Mouse (Mus musculus): ENCODE data around the gene Evpl.

The Evpl gene

DNA sequence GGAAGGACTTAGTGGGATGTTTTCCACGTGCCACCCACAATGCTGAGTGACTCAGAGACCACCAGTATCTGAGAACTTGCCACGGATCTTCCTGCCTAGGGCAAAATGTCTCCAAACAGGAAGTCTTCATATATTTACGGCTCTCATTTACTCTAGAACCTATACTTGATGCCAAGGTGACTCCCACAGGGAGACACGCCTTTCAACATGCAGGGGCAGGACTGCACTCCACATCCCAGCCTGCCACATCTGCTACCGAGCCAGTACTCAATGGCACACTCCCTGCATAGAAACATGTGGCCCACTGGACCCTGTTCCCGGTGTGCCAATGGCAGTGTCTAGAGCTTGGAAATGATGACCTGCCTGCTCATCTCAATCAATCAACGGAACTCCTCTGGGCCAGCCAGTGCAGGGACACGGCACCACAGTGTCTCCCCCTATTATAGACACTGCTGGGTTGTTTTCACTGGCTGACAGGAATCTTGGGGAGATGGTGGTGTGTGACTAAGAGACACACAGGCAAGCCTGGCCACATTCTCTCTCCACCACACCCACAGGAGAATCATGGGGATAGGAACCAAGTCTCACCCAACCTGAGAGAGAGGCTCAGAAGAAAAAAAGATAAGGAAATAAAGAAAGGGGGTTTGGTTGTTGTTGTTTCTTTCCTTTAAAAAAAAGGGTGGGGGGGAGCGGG lies 18.3 kb upstream of the Evpl start:
- DNase-seq (ENCODE audit: extremely low read depth, insufficient read length, low spot score), result peak; percentile 69

DNA sequence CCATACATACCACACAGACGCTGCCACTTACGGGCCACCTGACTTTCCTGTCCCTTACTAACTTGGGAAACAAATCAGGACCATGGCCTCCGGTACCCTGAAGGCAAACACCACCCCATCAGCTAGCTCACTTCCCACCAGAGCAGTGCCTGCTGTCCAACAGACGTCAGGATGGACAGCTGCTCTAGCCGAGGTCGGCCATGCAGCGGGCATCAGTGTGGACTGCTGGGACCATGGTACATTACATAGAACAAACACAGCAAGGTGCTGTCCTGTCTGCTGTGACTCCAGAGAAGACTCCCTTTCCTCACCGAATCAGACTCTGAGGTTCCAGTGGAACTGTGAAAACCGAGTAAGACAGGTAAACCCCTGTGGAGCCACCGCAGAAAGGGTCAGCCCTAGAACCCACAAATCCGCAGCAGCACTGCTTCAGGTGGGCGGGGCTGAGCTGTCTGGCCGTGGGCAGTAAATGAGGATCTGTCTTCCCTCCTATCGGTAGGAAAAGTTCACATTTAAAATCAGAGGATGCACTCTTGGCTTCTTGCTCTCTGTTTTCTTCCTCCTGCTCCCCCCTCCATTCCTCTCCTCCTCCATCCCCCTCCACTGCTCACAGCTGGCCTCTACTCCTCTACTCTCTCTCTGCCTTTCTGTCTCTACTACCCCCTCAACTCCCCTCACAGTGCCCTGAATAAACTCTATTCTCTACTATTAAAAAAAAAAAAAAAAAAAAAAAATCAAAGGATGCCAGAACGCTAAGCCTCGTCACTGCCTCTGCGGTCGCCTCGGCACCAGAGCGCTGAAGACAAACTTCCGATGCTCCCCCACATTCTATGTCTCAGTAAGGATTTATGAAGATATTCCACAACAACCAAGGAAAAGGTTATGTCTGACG lies 17.5 kb upstream of the Evpl start:
- peak; percentile 60 for DNase-seq (ENCODE audit: extremely low read depth, insufficient read length, low spot score)

DNA sequence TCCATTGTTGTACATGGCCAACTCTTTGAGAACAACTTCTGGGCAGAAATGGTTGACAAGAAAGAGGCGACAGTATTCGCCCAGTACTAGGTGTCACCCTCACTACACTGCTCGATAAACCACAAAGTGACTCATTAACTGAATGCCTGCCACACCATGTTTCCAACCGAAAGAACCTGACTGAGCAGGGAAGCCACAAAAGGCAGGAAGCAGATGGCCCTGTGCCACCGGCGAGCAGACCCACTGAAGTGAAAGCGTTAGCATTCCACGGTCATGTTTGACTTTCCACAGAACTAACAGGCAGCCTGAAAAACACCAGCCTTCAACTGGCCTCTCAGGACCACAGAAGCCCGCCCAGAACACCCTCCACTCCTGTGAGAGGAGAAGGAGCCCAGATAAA lies 16.8 kb upstream of the Evpl start:
- peak; percentile 81 for DNase-seq (ENCODE audit: extremely low read depth, insufficient read length, low spot score)

DNA sequence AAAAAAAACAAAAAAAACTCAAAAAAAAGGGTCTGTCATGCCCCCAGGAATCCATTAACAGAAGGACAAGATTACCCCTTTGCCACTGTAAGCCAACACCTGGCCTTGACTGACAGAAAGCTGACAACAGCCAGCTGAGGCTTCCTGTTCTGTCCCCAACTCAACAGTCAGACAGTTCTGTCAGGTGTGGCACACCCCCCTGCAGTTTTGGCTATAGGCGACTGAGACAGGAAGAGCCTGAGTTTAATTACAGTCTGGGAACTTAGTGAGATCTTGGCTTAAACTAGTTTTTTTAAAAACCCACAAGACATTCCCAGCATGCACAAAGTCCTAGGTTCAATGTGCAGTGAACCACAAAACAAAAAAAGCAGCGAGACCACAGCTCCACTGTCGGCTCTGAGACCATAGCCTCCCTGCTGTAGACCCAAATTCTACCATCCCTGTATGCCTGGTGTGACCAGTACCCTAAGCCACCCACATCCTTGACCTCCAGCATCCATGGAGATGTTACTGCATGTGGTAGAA lies 15.3 kb upstream of the Evpl start:
- DNase-seq (ENCODE audit: extremely low read depth, insufficient read length, low spot score), result no peak

DNA sequence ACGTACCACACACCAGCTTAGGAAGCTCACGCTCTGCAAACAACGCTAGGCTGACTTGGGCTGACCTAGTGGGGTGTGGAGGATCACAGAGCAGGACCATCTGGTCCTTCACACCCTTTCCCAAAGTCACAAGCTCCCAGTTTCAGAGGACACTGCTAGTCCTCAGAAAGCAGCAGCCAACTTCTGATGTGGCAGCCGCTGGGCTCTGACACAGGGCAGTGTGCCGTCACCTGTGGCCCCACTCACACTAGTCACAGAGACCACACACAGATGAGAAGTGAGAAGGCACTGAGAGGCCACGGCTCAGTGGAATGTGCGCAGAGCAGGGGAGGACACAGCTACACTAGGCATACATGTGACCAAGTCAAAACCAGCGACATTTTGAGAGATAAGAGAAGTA lies 13.0 kb upstream of the Evpl start:
- no peak for DNase-seq (ENCODE audit: extremely low read depth, insufficient read length, low spot score)

DNA sequence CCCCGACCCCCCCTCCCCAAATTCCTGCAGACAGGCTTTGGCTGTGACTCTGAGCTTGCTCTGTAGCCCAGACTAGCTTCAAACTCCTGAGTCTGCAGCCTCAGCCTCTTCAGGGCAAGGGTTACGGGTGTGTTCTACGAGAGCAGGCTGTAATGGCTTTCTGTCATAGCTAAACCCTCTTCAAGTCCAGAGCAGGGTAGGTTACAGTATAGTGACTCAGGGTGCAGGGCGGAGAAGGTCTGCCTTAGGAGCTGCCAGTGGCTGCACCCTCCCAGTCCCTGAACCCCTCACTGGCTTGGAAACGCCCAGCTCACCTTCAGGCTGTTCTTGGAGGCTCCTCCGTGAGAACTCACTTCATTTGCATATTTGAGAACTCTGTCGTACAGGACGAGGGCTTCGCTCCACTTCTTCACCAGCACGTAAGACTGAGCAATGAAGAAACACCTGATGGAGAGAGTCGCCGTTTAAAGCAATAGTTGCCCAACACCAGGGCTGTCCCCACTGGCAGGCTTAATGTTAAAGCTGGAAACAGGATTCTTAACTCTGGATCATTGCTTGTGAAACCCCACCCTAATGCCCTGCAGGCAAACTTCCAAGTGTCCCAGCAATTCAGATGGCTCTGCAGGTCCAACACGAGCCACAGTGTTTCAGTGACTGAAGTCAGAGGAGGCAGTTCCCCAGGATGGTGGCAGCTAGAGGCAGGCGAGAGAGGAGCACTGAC lies 9.8 kb upstream of the Evpl start:
- DNase-seq (ENCODE audit: extremely low read depth, insufficient read length, low spot score), result no peak

DNA sequence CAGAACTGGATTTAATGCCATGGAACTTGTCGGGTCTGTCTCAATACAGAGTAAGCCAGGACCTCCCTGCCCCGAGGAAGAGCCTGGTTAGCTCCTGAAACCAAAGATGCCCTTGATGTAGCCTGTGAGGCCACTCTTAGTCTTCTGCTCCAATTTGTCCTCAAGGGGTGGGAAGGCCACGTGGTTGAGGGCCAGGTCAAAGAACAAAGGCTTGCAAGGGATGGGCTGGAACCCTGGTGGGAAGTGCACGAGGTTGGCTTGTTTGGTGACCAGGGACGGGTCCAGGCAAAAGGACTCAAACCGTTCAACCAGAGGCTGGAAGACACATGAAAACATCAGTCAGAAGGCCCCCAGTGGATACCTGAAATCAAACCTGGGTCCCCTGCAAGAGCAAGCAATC lies 7.7 kb upstream of the Evpl start:
- DNase-seq (ENCODE audit: extremely low read depth, insufficient read length, low spot score), result no peak

DNA sequence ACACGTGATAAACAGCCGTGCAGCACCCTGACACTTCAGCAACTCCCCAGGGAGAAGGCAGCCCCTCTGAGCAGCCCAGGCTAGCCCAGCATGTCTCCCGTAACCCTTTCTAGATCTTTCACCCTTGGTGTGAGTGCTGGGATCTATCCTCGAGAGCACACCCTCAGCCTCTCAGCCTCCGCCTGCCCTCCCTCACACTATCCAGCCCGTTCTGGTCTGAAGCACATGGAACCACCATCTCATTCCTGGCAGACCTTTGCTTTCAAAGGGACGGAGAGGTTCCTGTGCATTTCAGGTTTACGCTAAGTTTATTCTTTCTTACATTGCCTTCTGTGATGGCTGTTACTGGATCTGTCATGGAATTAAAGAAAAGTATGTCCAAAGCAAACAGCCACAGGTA lies 6.7 kb upstream of the Evpl start:
- no peak for DNase-seq (ENCODE audit: extremely low read depth, insufficient read length, low spot score)

DNA sequence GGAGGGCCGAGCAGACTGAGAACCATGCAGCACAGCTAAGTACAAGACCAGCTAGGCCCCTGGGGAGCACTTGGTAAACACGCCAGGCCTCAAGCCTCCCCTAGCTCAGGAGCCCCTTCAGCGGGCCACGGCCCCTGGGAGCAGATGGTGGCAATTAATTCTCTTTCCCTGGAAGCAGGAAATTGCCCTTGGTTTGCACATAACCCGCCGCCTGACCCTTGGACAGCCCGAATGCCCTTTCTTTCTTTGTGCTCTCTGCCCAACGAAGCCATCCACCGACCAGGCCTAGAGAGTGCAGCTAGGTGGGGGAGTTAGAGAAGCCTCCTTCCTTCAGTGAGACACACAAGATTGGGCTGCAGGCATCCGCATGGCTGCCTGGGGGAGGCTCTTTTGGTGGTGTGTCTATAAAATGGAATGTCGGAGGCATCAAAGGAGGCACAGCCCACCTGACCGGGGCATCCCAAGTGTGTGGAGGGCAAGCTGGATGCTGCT lies 3.9 kb upstream of the Evpl start:
- no peak for DNase-seq (ENCODE audit: extremely low read depth, insufficient read length, low spot score)

DNA sequence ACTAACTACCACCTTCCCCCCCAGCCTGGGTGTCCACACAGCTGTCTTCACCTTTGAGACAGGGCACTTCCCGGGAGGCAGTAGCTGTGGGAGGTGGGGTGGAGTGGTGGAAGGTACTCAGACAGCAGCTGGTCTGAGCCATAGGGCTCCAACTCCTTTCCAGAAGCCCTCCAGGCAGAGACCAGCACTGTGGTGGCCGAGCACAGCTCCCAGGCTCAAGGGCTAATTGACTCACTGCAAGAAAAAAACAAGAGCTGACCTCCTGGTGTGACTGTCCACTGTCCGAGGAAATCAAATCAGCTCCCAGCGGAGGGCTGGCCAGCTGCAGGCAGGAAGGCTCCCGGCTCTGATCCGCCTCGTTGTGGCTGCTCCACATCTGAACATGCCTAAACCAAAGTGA lies 1.9 kb upstream of the Evpl start:
- no peak for DNase-seq (ENCODE audit: extremely low read depth, insufficient read length, low spot score)

DNA sequence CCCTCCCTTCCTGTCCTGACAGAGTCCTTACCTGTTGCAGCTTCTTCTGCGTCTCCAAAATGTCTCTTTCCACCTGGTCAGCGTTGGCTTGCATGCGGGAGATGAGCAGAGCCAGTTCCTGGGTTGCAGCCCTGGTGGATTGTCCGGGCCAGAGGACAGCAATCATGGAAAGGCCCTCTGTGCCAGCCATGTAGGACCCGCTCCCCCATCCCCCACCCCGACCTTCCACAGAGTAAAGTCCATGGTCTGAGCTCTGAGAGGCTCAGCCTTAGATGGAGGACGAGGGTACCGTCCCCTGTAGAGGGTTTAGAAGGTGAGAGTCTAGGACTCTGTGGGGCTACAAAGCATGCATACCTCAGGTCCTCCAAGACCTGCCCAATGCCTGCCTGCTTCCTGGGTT lies 3.0 kb downstream of the Evpl start:
- no peak for DNase-seq (ENCODE audit: extremely low read depth, insufficient read length, low spot score)

DNA sequence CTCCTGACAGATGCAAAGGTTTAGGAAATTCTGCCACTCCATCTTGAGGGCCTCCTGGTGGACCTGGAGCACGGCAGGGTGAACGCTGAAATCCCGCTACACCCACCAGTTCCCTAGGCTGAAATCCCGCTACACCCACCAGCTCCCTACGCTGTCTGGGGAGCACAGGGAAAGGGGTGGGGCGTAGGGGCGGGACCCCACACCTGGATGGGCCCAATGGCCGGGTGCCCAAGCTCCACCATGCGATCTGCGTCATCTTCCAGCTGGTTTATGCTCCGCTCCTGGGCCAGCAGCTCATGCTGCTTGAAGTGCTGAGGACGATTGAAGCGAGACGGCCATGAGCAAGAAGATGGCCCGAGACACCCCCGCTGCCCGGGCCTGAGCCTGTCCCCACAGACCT lies 5.5 kb downstream of the Evpl start:
- no peak for DNase-seq (ENCODE audit: extremely low read depth, insufficient read length, low spot score)

DNA sequence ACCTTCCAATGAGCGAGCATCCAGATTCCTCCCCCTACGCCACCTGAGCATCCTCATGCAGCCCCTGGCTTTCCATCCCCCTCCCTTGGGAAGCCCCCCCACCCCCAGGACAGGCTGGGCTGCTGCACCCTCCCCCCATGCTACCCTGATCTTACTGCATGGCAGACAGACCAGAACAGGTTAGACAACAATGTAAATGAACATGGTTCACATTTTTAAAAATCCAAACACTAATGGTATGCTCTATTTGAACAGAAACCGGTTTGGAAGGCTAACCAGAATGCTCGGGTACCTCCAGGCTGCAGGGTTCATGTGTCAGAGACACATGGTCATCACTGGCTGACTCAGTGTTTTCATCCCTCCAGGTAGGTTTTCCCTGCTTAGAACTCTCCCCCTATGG lies 9.2 kb downstream of the Evpl start:
- DNase-seq (ENCODE audit: extremely low read depth, insufficient read length, low spot score), result no peak

DNA sequence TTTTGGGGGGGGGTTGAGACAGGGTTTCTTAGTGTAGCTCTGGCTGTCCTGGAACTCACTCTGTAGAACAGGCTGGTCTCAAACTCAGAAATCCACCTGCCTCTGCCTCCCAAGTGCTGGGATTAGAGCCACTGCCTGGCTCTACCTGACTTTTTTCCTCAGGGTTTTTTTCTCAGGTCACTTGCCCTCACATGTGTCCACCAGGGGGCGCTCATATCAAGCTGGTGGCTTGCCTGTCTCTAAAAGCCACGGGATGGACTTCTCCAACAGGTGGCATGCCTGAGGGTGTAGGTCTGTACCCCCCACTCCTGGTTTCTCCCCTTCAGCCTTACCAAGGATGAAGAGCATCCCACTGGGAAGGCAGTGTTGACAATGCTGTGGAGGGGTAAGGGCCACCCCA lies 11.5 kb downstream of the Evpl start:
- DNase-seq (ENCODE audit: extremely low read depth, insufficient read length, low spot score), result no peak

DNA sequence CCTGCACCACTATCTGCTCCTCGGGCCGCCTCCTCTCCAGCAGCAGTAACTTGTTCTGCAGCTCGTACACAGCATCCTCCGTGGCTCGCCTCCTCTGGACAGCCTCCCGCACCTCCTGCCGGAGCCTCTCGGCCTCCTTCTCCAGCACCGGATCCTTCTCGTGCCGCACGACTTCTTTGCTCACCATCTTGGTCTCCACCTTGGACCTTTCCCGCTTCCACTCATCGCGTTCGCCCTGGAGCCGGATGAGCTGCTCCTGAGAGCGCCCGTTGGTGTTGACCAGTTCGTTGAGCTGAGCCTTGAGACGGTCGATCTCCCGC lies 15.2 kb downstream of the Evpl start:
- DNase-seq (ENCODE audit: extremely low read depth, insufficient read length, low spot score), result no peak

DNA sequence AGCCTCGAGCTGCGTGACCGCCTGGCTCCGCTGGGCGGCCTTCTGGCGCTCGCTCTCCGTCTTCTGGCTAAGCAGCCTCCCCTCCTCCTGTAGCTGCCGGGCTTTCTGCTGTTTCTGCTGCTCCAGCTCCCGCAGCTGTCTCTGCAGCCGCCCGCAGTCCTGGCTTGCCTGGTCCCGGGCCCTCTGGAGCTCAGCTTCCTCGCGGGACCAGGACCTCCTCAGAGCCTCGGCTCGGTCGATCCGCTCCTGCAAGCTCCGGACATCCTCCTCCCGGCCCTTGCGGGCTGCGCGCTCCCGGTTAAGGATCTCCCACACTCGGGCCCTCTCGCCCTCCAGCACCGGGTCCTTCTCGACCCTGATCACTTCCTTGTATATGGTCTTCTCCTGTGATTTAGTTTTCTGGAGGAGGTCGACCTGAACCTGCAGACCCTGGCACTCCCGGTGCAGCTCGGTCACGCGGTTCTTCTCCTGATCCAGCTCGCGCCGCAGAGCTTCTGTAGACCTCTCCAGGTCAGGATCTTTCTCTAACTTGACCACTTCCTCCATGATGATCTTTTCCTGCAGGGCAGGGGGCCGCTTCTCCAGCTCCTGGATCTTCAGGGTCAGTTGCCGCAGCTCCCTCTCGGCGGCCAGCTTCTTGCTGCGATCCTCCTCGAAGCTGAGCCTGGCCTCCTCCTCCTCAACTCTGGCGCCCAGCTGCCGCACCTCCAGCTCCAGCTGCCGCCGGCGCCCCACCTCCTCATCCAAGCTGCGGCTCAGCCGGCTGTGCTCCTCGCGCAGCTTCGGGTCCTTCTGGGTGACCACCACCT lies 15.7 kb downstream of the Evpl start:
- no peak for DNase-seq (ENCODE audit: extremely low read depth, insufficient read length, low spot score)

DNA sequence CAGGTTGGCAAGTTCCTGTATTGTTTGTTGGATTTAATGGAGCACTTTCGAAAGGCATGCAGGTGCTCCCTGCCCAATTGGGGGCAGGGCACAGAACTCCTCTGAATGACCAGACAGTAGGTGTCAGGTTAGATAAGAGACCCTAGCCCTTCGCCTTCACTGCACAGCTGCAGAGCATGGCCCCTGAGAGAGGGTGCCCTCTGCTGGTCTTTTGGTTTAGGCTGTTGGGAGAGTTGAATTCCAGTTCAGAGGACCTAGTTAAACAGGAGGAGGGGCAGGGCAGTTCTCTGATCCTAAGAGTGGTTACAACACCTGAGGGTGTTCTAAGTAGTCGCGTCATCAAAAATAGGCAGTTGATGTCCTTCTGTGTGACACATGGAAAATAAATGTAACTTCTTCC lies 18.0 kb downstream of the Evpl start:
- DNase-seq (ENCODE audit: extremely low read depth, insufficient read length, low spot score), result peak; percentile 50

DNA sequence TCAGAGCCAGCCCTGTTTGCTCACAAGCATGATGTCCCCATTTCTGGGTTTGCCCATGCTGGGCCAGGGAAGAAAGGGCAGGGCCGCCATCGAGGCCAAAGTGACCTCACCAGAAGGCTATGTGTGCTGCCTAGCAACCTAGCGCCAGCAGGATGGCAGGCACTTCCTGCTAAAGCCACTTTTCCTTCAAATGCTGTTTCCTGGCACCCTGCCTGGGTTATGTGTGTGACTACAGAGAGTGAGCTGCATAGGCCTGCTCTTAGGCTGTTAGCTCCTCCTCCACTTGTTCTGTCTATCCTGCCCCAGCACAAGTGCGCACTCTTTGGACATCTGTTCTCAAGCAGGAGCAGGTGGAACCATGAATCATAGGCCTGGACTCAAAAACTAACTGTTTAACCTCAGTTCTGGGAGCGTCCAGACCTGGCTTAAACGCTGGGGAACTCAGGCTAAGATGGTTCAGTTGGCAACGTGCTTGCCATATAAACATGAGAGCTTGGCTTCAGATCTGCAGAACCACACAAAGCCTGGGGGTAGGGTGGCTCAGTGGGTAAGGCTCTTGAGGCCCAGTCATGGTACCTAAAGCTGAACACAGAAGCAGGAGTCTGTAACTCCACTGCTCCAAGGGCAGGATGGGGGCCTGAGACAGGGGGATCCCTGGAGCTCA lies 19.0 kb downstream of the Evpl start:
- DNase-seq (ENCODE audit: extremely low read depth, insufficient read length, low spot score), result peak; percentile 89

DNA sequence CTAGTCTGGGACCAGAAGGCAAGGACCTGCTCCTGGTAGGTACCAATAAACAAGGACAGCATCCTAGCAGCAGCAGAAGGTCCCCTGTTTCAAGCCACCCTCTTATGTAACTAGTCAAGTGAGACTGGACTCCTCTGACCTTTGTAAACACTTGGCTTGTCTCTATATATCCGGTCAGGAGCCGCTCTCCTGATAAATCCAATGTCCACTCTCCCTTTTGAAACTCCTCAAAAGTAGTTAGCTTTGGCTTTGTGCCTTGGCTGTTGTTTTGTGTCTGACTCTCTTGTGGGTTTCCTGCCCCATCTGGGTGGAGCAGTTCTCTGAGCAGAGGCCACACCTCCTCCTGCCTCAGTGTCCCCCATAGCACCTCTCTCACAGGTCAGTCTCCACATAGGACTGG lies 19.6 kb downstream of the Evpl start:
- no peak for DNase-seq (ENCODE audit: extremely low read depth, insufficient read length, low spot score)

DNA sequence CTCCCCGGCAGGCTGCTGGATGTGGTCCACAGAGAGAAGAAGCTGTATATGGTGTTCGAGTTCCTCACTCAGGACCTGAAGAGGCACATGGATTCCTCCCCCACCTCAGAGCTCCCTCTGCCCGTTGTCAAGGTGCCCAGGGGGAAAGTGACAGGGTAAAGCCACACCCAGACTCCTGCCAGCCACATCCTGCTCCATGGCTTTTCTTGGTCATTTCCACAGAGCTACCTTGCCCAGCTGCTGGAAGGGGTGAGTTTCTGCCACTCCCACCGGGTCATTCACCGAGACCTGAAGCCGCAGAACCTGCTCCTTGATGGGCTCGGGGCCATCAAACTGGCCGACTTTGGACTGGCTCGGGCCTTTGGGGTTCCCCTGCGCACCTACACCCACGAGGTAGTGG lies 21.3 kb downstream of the Evpl start:
- DNase-seq (ENCODE audit: extremely low read depth, insufficient read length, low spot score), result no peak
